Mouse (Mus musculus) hindbrain, postnatal 0 days (tissue): ENCODE measurements around the gene Spn. TPM values are rescaled to one million over a fixed set of nuclear protein-coding genes. Genes with fewer than 3 reads are reported as not detected.

Source experiments
- ATAC-seq: fragments of 200-750 bp; cut with Nextera tagmentation; 2 replicates; pipeline ENCODE4 v1.8.0; 2017; ENCODE audit warnings: mild to moderate bottlenecking, moderate TSS enrichment, moderate library complexity
- DNase-seq: peaks from one replicate; pipeline ENCODE4 v3.0.0-alpha.2; 2015; ENCODE audit warnings: low spot score
- H3K27ac ChIP-seq: fragments of 300-500 bp; sonication (generic); 2 replicates; pipeline ENCODE4 v1.5.1; 2014; ENCODE audit warnings: mild to moderate bottlenecking
- H3K27me3 ChIP-seq: fragments of 300-500 bp; sonication (generic); 2 replicates; pipeline ENCODE4 v1.6.1; 2014; ENCODE audit warnings: low read length, mixed read lengths; ENCODE audit not compliant: insufficient read depth
- H3K36me3 ChIP-seq: fragments of 300-500 bp; sonication (generic); 2 replicates; pipeline ENCODE4 v1.6.1; 2014; ENCODE audit warnings: low read length, mixed read lengths; ENCODE audit not compliant: insufficient read depth
- H3K4me1 ChIP-seq: fragments of 300-500 bp; sonication (generic); 2 replicates; pipeline ENCODE4 v1.6.1; 2014; ENCODE audit warnings: antibody characterized with exemption, low read length, mixed read lengths; ENCODE audit not compliant: insufficient read depth
- H3K4me2 ChIP-seq: fragments of 300-500 bp; sonication (generic); 2 replicates; pipeline ENCODE4 v1.6.1; 2014; ENCODE audit warnings: low read depth, mild to moderate bottlenecking, low read length, moderate library complexity, mixed read lengths
- H3K4me3 ChIP-seq: fragments of 300-500 bp; sonication (generic); 2 replicates; pipeline ENCODE4 v1.5.1; 2014; ENCODE audit warnings: low read length
- H3K9ac ChIP-seq: fragments of 300-500 bp; sonication (generic); replicated peaks from 2 replicates; pipeline ENCODE4 v1.6.1; 2014; ENCODE audit warnings: mild to moderate bottlenecking, low read length, moderate library complexity, mixed read lengths
- H3K9me3 ChIP-seq: fragments of 300-500 bp; sonication (generic); 2 replicates; pipeline ENCODE4 v1.6.1; 2016; ENCODE audit warnings: low read length, mixed read lengths
- CTCF ChIP-seq: IDR thresholded peaks from 2 replicates; pipeline ENCODE4 v1.5.1; 2016; ENCODE audit warnings: antibody characterized with exemption, control low read depth, low read depth
- WGBS: fragments of 180-500 bp; shearing (Covaris S2); extraction: QIAGEN DNeasy Blood & Tissue Kit; methylation state at CpG from one replicate; pipeline ENCODE4 v1.1.7; 2014; 5-methylcytosine and 5-hydroxymethylcytosine counted together
- polyA plus RNA-seq: library from polyadenylated mRNA; unstranded; fragments of >200 nt; fragmentation: Nextera tagmentation; extraction: Ambion mirVana; gene quantifications from 2 replicates; pipeline ENCODE4 v1.2.1, GENCODE M21; 2015
- total RNA-seq: library from RNA; depleted of rRNA; stranded (reverse); fragments of >200 nt; gene quantifications from 2 replicates; pipeline ENCODE4 v1.2.3, GENCODE M21; 2014

The Spn gene
- total and polyA plus RNA-seq, 2 experiments from 2014 or later: 0.09 to 0.21 TPM

- H3K9me3 ChIP-seq: no peaks in the 10 kb centered on the region
- H3K27ac ChIP-seq: no peak overlapping the region
- no peaks in the 10 kb centered on the region for H3K36me3 ChIP-seq
- TF ChIP-seq CTCF: no peak
- no peak overlapping the region for H3K4me2 ChIP-seq
- no peaks in the 10 kb centered on the region for H3K4me1 ChIP-seq
- no peak overlapping the region for H3K4me3 ChIP-seq
- WGBS: 44% methylated on average over 2 of the region's 2 CpGs
- H3K9ac ChIP-seq: no peak overlapping the region
- ATAC-seq (no peak), DNase-seq (no peak)
- H3K27me3 ChIP-seq: no peaks in the 10 kb centered on the region
These were observed 4.6 kb upstream of the Spn start for GRCm38 (mm10) chr7:127142214-127142613.

GRCm38 (mm10) chr7:127140623-127141404, 3.2 kb upstream of the Spn start:
- Histone ChIP-seq H3K4me2 (no peak overlapping the region), H3K4me3 (no peak overlapping the region), H3K27me3 (no peaks in the 10 kb centered on the region), H3K27ac (no peak overlapping the region), H3K9ac (no peak overlapping the region), H3K4me1 (no peaks in the 10 kb centered on the region), H3K9me3 (no peaks in the 10 kb centered on the region), H3K36me3 (no peaks in the 10 kb centered on the region)
- DNase-seq: no peak
- no peak for ATAC-seq
- 65% methylated on average over 7 of the region's 7 CpGs for WGBS
- peak; percentile 23; the same call in 1 of the 2 replicates for TF ChIP-seq CTCF

DNA sequence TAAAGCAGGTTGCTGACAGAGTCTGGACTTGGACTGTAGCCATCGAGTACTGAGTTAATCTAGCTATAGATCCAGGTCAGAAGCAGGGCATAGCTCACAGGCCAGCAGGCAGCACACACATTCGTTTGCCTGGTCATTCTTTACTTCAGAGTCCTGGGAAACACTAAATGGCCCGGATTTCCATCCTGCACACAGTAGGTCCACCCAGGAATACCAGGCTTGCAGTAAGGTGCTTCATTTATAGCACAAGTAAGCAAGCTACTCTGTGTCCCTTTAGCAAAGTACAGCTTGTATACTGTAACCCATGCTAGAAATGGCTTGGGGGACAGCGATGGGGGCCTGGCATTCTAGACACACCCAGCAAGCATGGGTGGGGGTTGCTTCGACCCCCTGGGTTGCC, 1.9 kb upstream of the Spn start:
- ATAC-seq: no peak
- 55% methylated on average over 5 of the region's 5 CpGs for WGBS
- Histone ChIP-seq H3K4me1 (no peaks in the 10 kb centered on the region), H3K27ac (no peak overlapping the region), H3K4me2 (no peak overlapping the region), H3K9me3 (no peaks in the 10 kb centered on the region), H3K36me3 (no peaks in the 10 kb centered on the region), H3K9ac (no peak overlapping the region), H3K4me3 (no peak overlapping the region), H3K27me3 (no peaks in the 10 kb centered on the region)
- DNase-seq: no peak
- TF ChIP-seq CTCF: no peak

GRCm38 (mm10) chr7:127139100-127139499, 1.5 kb upstream of the Spn start:
- 92% methylated on average over 7 of the region's 7 CpGs for WGBS
- H3K9me3 ChIP-seq: no peaks in the 10 kb centered on the region
- H3K27me3 ChIP-seq: no peaks in the 10 kb centered on the region
- H3K27ac ChIP-seq: no peak overlapping the region
- ATAC-seq (no peak), DNase-seq (no peak)
- no peak overlapping the region for H3K4me2 ChIP-seq
- H3K36me3 ChIP-seq: no peaks in the 10 kb centered on the region
- no peaks in the 10 kb centered on the region for H3K4me1 ChIP-seq
- no peak overlapping the region for H3K9ac ChIP-seq
- H3K4me3 ChIP-seq: no peak overlapping the region
- no peak for TF ChIP-seq CTCF

DNA sequence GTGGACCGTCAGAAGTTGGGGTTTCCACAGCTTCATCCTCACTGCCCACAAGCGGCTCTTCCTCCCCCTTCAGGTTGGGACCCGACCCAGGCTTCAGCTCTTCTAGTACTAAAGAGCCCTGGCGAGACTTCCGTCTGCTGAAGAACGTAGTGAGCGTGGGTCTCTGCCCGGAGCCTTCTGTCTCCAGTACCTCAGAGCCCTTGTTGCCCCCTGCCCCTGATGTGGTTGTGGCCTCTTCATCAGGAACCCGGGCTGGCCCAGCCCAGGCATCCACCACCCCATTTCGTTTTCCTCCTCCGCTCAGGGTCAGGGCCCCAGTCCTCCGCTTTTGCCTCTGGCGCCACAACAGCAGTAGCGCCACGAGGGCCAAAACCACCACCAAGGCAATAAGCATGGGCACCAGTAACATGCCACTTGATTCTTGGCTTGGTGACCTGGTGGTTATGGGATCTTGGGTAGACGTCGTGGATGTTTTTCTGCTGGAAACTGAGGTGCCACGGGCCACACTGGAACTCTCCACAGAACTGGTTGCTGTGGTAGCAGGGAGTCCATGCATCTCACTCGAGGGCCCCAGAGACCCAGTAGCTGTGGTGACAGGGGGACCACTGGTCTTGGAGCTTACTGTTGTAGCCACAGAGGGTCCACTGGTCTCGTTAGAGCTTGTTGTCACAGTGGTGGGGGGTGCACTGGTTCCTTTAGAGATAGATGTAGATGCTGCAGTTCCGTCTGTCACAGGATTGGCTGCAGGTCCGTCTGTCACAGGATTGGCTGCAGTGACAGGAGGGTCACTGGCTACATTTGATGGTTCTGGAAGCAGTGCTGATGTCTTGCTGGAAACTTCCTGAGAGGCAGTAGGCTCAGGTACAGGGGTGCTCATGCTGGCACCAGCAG, 1.2 kb downstream of the Spn start:
- WGBS: 85% methylated on average over 22 of the region's 22 CpGs

GRCm38 (mm10) chr7:127134821-127135447, 2.7 kb downstream of the Spn start:
- WGBS: 80% methylated on average over 11 of the region's 11 CpGs
- ATAC-seq (no peak), DNase-seq (no peak)
- no peak overlapping the region for H3K27ac ChIP-seq
- no peak overlapping the region for H3K4me2 ChIP-seq
- H3K27me3 ChIP-seq: no peaks in the 10 kb centered on the region
- no peaks in the 10 kb centered on the region for H3K36me3 ChIP-seq
- no peak overlapping the region for H3K9ac ChIP-seq
- no peaks in the 10 kb centered on the region for H3K9me3 ChIP-seq
- no peaks in the 10 kb centered on the region for H3K4me1 ChIP-seq
- H3K4me3 ChIP-seq: no peak overlapping the region
- TF ChIP-seq CTCF: no peak

More for the DNA sequence above, 1.2 kb downstream of the Spn start:
- Histone ChIP-seq H3K9me3 (no peaks in the 10 kb centered on the region), H3K27me3 (no peaks in the 10 kb centered on the region), H3K9ac (no peak overlapping the region), H3K27ac (no peak overlapping the region), H3K36me3 (no peaks in the 10 kb centered on the region), H3K4me1 (no peaks in the 10 kb centered on the region), H3K4me2 (no peak overlapping the region), H3K4me3 (no peak overlapping the region)
- ATAC-seq (no peak), DNase-seq (no peak)
- no peak for TF ChIP-seq CTCF
